Mouse (Mus musculus) urinary bladder, postnatal 14 days (tissue): Measurements from ENCODE around the gene Sctr.
A peak's percentile ranks its signal among the peaks of the same experiment; 100 is the strongest.

ENCODE experiments used
- DNase-seq: peaks from one replicate; pipeline ENCODE4 v3.0.0; 2021; ENCODE audit warnings: low spot score

The Sctr gene

DNA sequence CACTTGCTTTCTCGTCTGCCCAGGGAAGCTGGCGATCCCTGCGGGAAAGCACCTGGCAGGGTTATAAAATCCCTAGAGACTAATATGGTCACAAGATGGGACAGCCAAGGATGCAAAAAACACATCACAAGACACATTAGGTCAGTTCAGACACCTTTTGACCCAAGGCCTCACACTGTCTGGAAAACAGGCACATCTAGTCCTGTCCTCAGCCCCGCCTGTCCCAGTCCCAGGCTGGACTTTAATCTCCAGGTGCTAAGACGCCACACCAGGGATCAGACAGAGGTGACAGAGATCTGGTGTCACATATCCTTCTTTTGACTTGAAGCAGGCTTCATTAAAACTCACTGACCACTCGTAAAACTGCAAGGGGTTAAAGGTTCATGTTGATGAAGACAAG lies 63.5 kb downstream of the Sctr start:
- DNase-seq: no peak

GRCm38 (mm10) chr1:120071133-120071532 lies 64.4 kb downstream of the Sctr start:
- no peak for DNase-seq

DNA sequence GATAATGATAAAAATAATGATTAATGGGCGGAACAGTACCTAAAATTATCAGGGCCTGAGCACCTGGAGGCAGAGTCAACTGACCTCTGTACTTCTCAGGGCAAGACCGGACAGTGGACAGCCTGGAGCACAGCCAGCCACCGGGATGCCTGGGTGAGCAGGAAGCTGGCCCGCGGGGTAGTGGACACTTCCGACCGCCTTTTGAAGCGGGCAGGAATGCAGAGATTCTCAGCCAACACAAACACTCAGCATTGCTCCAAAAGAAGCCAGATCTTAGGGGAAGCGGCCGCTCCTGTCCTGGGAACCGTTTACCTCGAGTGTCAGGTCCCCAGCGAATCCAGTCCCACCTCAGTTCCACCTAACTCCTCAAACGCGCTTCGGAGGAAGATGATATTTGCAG lies 66.2 kb downstream of the Sctr start:
- peak; percentile 55 for DNase-seq

GRCm38 (mm10) chr1:120073519-120074306 lies 67.0 kb downstream of the Sctr start, which contains the start of gene Tmem37:
Gene Tmem37, minus strand, starts transcription at chr1:120074074.
- DNase-seq: peak; percentile 74

DNA sequence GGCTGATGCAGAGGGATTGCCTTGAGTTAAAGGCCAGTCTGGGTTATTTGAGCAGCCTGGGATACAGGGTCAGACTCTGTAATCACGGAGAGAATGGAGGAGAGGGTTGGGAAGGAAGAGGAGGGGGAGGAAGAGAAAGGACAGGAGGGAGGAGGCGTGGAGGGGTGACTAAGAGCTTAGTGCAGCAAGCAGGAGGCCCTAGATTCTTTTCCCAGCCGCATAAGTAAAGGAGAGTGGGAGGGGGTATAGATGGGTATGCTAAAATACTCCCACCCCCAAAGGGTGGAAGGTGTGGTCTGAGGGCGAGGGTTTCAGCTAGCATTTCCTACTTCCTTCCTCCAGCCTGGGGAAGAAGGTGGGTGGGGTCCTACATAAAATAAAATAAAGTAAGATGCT lies 67.6 kb downstream of the Sctr start:
- DNase-seq: no peak

- no peak for DNase-seq
Observed at GRCm38 (mm10) chr1:120074931-120075330, 68.2 kb downstream of the Sctr start.

DNA sequence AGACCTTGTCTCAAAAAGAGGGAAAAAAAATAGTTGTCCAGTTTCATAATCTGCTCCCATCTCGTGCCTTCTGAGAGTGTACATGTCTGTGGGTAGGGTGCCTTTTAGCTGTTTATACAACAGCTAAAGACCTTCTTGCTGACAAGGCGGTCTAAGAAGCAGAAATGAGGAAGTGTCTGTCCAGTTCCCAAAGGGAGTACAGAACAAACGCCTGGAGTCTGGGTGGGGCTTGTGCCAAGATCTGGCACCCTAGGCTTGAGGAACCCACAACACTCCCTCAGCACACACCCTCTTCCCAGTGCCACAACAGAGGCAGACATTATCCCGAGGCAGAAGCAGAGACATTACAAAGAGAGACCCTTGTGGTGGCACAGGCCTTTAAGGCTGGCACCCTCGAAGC lies 68.8 kb downstream of the Sctr start:
- DNase-seq: no peak

DNA sequence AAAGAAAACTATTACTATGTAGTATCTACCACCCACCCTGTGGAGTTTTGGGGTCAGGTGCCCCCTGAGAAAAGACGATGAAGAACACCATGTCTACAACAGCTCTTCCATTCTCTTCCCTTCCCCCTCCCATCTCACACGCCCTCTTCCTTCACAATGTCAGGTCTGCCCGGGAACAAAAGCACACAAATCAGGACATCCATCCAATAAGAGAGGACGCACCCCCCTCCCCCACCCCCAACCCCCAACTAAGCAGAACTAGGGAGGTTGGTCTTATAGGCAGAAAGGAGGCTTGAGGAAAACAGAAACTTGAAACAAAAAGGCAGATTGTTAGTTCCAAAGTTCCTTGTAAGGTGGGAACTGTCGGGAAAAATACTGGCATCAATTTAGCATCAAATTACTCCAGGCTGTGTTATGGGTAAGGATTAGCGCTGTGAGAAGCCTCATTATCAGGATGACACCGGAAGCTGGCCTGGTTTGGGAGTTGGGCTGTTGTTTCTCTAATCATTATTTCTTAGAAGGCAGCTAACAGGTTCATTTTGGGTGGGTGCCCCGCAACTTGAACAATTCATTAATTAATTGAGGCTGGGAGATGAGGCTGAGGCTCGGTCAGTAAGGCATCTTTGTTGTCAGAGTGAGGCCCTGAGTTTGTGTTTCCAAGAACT lies 71.2 kb downstream of the Sctr start:
- DNase-seq: no peak

DNA sequence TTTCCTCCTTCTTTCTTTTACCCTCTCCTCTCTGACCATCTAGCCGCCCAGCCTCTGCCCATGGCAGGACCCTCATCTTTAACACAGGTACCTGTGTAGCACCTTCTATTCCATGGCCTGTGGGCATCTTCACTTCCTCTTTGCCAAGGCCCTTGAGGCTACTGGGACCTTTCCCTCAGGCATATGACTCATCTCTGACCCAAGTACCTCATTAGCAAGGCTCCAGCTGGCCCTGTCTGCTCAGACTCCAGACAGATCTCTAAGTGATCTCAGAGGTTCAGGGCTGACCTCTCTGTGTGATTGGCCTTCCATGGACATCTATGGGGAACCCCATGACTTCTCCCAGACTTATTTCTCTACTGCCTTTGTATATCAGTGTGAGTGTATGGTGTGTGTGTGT lies 73.9 kb downstream of the Sctr start:
- DNase-seq: no peak

GRCm38 (mm10) chr1:120082957-120083585 lies 76.4 kb downstream of the Sctr start:
- peak; percentile 19 for DNase-seq

DNA sequence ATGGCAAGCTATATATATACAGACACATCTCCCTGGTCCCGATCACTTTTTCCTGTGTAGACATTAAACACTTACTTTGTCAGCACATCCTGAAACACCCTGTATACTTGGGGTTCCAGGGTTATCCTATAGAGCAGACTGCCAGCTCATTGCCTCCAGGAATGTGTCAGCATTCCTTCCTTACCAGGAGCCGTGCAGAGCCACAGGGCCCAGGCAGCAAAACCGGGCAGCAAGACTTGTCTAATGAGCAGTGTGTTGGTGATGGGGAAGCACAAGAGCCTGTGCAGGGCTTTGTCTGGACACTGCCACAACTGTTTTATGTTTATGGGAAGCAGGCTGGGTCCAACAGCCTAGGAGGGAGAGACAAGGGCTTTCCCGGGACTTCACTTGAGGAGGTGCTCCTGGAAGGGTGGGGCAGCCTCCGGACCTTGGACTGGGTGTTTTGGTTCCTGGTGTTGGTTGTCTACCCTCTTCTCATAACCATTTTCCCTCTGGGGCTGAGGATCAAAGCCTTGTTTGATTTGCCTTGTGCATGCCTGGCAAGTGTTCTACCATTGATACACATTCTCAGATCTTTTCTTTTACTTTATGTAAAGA lies 77.3 kb downstream of the Sctr start:
- no peak for DNase-seq

DNA sequence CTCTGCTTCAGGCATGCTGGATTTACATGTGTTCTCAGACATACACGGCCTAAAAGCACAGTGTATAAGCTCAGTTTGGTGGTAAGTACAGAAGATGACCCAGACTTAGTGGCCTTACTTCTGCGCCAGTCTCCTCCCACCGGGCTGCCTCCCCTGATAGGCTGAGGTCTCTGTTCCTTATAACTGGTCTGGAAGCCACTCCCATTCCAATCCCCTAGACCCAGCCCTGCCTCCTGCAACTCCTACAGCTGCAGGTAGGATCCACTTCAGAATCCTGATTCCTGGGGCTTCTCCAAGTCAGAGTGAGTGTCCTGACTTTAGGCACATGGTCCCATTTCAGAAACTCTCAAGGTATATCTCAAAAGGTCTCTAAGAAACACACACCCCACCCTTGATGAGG lies 79.0 kb downstream of the Sctr start:
- no peak for DNase-seq

DNA sequence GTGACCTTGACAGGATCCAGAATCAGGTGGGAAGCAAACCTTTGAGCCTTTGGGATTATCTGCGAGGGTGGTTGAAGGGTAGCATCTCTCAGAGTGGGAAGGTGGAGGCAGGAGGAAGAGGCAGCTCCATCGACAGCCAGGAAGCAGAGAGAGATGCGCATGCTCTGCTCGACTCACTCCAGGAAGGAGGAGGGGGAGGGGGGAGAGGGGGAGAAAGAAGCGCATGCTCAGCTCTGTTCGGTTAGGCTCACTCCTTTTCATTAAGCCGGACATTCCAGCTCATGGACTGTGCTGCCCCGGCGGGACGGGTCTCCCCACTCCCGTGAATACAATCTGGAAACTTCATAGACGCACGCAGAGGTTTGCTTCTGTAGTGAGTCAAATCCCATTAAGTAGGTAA lies 80.0 kb downstream of the Sctr start:
- DNase-seq: no peak

GRCm38 (mm10) chr1:120089180-120089579 lies 82.5 kb downstream of the Sctr start:
- DNase-seq: no peak

DNA sequence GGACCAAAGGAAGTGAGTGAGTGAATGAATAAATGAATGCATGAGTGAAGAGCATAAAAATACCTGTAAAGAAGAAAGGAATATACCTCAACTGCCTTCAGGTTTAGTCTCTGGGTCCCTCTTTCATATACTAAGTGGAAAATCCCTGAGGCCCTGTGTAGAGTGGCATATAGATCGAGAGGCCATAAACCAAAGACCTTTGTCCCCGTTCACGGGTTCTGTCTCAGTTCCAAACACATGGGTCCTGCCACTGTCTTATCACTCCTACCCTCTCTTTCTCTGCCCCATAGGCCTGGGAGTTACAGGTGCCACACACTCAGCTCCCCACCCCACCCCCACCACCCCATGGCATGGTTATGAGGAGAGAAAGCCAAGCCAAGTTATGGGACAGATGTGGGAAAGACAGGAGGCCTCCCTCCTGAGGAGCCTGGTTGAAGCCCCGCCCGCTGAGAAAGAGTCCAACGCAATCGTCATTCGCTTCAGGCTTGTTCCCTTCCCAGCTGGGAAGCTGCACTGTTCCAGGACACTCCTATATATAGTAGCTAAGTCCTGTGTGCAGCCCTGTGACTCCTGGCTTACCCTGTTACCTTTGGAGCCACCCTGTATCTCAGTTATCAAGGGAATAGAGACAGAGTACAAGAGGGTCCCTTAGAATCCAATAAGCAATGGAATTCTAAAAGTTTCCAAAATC lies 84.3 kb downstream of the Sctr start:
- no peak for DNase-seq

DNA sequence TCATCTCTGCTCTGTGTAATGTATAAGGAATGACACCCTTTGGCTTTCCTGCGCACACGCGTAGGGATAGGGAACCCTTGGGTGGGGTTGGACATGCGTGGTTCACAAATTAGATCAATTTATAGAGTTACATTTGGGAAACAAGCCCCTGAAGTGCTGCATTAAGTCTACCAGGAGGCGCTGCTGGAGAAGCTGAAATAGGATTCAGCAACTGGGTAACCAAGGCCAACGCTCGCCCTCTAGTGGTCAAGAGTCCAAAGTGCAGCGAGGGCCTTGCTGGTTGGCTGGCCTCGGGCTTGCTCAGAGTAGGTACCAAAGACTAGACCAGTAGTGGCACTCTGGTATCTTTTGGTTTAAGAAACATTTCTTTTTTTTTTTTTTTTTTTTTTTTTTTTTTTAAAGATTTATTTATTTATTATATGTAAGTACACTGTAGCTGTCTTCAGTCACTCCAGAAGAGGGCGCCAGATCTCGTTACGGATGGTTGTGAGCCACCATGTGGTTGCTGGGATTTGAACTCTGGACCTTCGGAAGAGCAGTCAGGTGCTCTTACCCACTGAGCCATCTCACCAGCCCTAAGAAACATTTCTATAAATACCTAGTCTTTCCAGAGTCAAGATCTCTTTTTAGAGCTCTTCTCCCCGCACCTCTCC lies 86.9 kb downstream of the Sctr start:
- DNase-seq: peak; percentile 89

- no peak for DNase-seq
Observed at GRCm38 (mm10) chr1:120094920-120095319, 88.2 kb downstream of the Sctr start.

- DNase-seq: peak; percentile 72
Observed at GRCm38 (mm10) chr1:120098327-120098726, 91.6 kb downstream of the Sctr start.

GRCm38 (mm10) chr1:120099483-120099882 lies 92.8 kb downstream of the Sctr start:
- no peak for DNase-seq

GRCm38 (mm10) chr1:120100456-120101226 lies 93.9 kb downstream of the Sctr start:
- no peak for DNase-seq

- no peak for DNase-seq
Observed at GRCm38 (mm10) chr1:120101227-120101609, 94.5 kb downstream of the Sctr start.
